Mouse (Mus musculus): Measurements from ENCODE around the gene Ttl. TPM values are rescaled to one million over a fixed set of nuclear protein-coding genes. Genes with fewer than 3 reads are reported as not detected.

Ttl gene
- total RNA-seq, 1 experiment from 2014 or later: 12.4 TPM

- DNase-seq: peak; percentile 39
Observed at GRCm38 (mm10) chr2:129084959-129085358, 19.2 kb downstream of the Ttl start.

GRCm38 (mm10) chr2:129087520-129087919, 21.8 kb downstream of the Ttl start:
- no peak for DNase-seq

- no peak for DNase-seq
Observed at GRCm38 (mm10) chr2:129090370-129090769, 24.6 kb downstream of the Ttl start.

- DNase-seq: no peak
Observed at GRCm38 (mm10) chr2:129092810-129093209, 27.1 kb downstream of the Ttl start.

- DNase-seq: no peak
Observed at GRCm38 (mm10) chr2:129093926-129094724, 28.4 kb downstream of the Ttl start.

- peak; percentile 85 for DNase-seq
Observed at GRCm38 (mm10) chr2:129100784-129101310, 35.1 kb downstream of the Ttl start, which contains the start of gene Polr1b. Gene Polr1b, plus strand, starts transcription at chr2:129100995.

GRCm38 (mm10) chr2:129112924-129113323, 47.2 kb downstream of the Ttl start:
- no peak for DNase-seq

GRCm38 (mm10) chr2:129115706-129116367, 50.1 kb downstream of the Ttl start:
- no peak for DNase-seq

GRCm38 (mm10) chr2:129116368-129116739, 50.6 kb downstream of the Ttl start:
- DNase-seq: no peak

GRCm38 (mm10) chr2:129118061-129118460, 52.3 kb downstream of the Ttl start:
- DNase-seq: no peak

GRCm38 (mm10) chr2:129121986-129122385, 56.2 kb downstream of the Ttl start:
- no peak for DNase-seq

- DNase-seq: peak; percentile 84
Observed at GRCm38 (mm10) chr2:129129412-129129929, 63.7 kb downstream of the Ttl start, which contains the start of gene Chchd5. Gene Chchd5, plus strand, starts transcription at chr2:129129700.

GRCm38 (mm10) chr2:129129987-129130545, 64.3 kb downstream of the Ttl start:
- DNase-seq: peak; percentile 13

- DNase-seq: no peak
Observed at GRCm38 (mm10) chr2:129130776-129131175, 65.0 kb downstream of the Ttl start.

GRCm38 (mm10) chr2:129132231-129132630, 66.5 kb downstream of the Ttl start:
- no peak for DNase-seq

GRCm38 (mm10) chr2:129133006-129133805, 67.5 kb downstream of the Ttl start:
- DNase-seq: peak; percentile 74

GRCm38 (mm10) chr2:129139906-129140305, 74.2 kb downstream of the Ttl start:
- no peak for DNase-seq
